Mouse (Mus musculus): ENCODE measurements around the gene Gm10436.
"Not testable (repeated sequence)": the region's sequence is repeated elsewhere in the genome, so short reads cannot be mapped to it uniquely, and the experiment has no call there.

Gm10436 gene

GRCm38 (mm10) chr12:88182008-88182407 lies at the start of gene Gm10436:
Gm10436 (minus strand) TSS chr12:88182108.
- not testable (repeated sequence) for DNase-seq

- DNase-seq, result no peak
Observed at GRCm38 (mm10) chr12:88219445-88219844, 37.5 kb upstream of the Gm10436 start.

GRCm38 (mm10) chr12:88218059-88218458 lies 36.2 kb upstream of the Gm10436 start:
- DNase-seq, result not testable (repeated sequence)

- no peak for DNase-seq
Observed at GRCm38 (mm10) chr12:88214641-88215040, 32.7 kb upstream of the Gm10436 start.

GRCm38 (mm10) chr12:88211458-88211857 lies 29.6 kb upstream of the Gm10436 start:
- not testable (repeated sequence) for DNase-seq

- DNase-seq, result no peak
Observed at GRCm38 (mm10) chr12:88202856-88203255, 20.9 kb upstream of the Gm10436 start.

Data from lung, postnatal 14 days (tissue).